Comparison of ENCODE assay signal across 12 mouse cellular contexts in the genomic region with DNA sequence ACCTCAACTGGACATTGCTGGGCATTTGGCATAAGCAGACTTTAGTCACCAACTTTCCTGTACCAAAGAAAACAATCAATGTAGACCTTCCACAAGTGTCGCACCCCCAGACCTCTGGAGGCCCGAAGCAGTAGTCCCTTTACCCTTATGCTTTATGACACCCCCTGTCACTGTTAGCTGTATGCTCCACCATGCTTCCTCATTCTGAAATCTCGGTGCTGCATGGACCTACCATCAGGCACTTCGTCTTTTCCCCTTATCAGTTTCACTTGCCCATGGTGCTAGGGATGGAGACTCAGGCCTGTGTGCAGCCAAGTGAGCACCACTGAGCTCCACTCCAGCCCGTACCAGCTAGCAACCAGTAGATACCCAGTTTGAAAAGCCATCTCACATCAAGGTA. TPM values are rescaled to one million over a fixed set of nuclear protein-coding genes. Genes with fewer than 3 reads are reported as not detected.
DNase-seq lines count a peak whose midpoint lies in the region; ATAC-seq lines count a peak whose summit lies in the region.
"Had no signal": no experiment of that assay in that cellular context is flagged by ENCODE, and none has a peak within 500 bp of the region (broad histone marks: within the 10 kb centered on the region; RNA-seq: fewer than 3 reads in every experiment).

No protein-coding gene starts in this region.

- no peak for DNase-seq in heart, postnatal 36 days
- DNase-seq in R1 (ENCODE audit: low read depth, low spot score) = peak; percentile 26
- no peak for DNase-seq in midbrain, embryonic 11.5 days (ENCODE audit: low spot score, missing footprints)
- no peak for DNase-seq in testis, postnatal 14 days (ENCODE audit: low spot score)
- DNase-seq in urinary bladder, postnatal 14 days (ENCODE audit: low spot score) = no peak
- DNase-seq in cerebellum, adult 9-10 months = no peak
- DNase-seq: cerebellum, postnatal 10 days; thymus, postnatal 36 days had no signal

- ATAC-seq in heart, embryonic 12.5 days (ENCODE audit: insufficient number of reproducible peaks, low FRiP score) = no peak
- ATAC-seq in hindbrain, embryonic 12.5 days (ENCODE audit: low FRiP score) = no peak
- ATAC-seq in midbrain, embryonic 11.5 days (ENCODE audit: low FRiP score) = no peak

- H3K9me3 ChIP-seq in heart, embryonic 12.5 days (replicated peaks) = no peaks in the 10 kb centered on the region
- no peaks in the 10 kb centered on the region for H3K9me3 ChIP-seq in hindbrain, embryonic 12.5 days (replicated peaks)
- no peaks in the 10 kb centered on the region for H3K9me3 ChIP-seq in midbrain, embryonic 11.5 days (ENCODE audit: control insufficient read depth, low read length)

- H3K27ac ChIP-seq in heart, embryonic 12.5 days (ENCODE audit: poor library complexity, severe bottlenecking) = no peak overlapping the region
- H3K27ac ChIP-seq in hindbrain, embryonic 12.5 days = 0 out of 2 replicates have a peak overlapping the region, but pooled peaks have one; percentile 0
- no peak overlapping the region for H3K27ac ChIP-seq in midbrain, embryonic 11.5 days (ENCODE audit: low read depth, low read length)

- H3K4me1 ChIP-seq in heart, embryonic 12.5 days (replicated peaks) = peaks cover 30% of the 10 kb centered on the region
- H3K4me1 ChIP-seq in hindbrain, embryonic 12.5 days = peaks cover 33% of the 10 kb centered on the region
- H3K4me1 ChIP-seq in midbrain, embryonic 11.5 days (ENCODE audit: control insufficient read depth, insufficient read depth, low read length) = peaks cover 16% of the 10 kb centered on the region

- H3K36me3 ChIP-seq in heart, embryonic 12.5 days = peaks cover 46% of the 10 kb centered on the region
- H3K36me3 ChIP-seq in hindbrain, embryonic 12.5 days = peaks cover 46% of the 10 kb centered on the region
- H3K36me3 ChIP-seq in midbrain, embryonic 11.5 days (ENCODE audit: control insufficient read depth, insufficient read depth, low read length) = peaks cover 27% of the 10 kb centered on the region

- peak overlapping the region; percentile 0; the same call in 1 of the 2 replicates for H3K9ac ChIP-seq in heart, embryonic 12.5 days
- peak overlapping the region; percentile 97; the same call in 1 of the 2 replicates for H3K9ac ChIP-seq in hindbrain, embryonic 12.5 days
- peak overlapping the region; percentile 96 for H3K9ac ChIP-seq in midbrain, embryonic 11.5 days (ENCODE audit: low read length)

- WGBS in heart, embryonic 12.5 days = 74% methylated on average over 5 of the region's 5 CpGs
- WGBS in hindbrain, embryonic 12.5 days = 89% methylated on average over 5 of the region's 5 CpGs
- 89% methylated on average over 5 of the region's 5 CpGs for WGBS in midbrain, embryonic 11.5 days

- H3K4me2 ChIP-seq in heart, embryonic 12.5 days = peak overlapping the region; percentile 77
- H3K4me2 ChIP-seq in hindbrain, embryonic 12.5 days (replicated peaks) = peak overlapping the region; percentile 85
- H3K4me2 ChIP-seq in midbrain, embryonic 11.5 days = peak overlapping the region; percentile 84; the same call in 1 of the 2 replicates

- H3K27me3 ChIP-seq in heart, embryonic 12.5 days (replicated peaks) = no peaks in the 10 kb centered on the region
- H3K27me3 ChIP-seq in hindbrain, embryonic 12.5 days = no peaks in the 10 kb centered on the region
- no peaks in the 10 kb centered on the region for H3K27me3 ChIP-seq in midbrain, embryonic 11.5 days (ENCODE audit: control insufficient read depth, insufficient read depth, low read length)

- peak overlapping the region; percentile 99 for H3K4me3 ChIP-seq in heart, embryonic 12.5 days
- peak overlapping the region; percentile 92; the same call in 1 of the 2 replicates for H3K4me3 ChIP-seq in hindbrain, embryonic 12.5 days
- H3K4me3 ChIP-seq in midbrain, embryonic 11.5 days (ENCODE audit: low read depth, low read length) = no peak overlapping the region; the same call in 1 of the 2 replicates

- intact Hi-C loops in heart, postnatal 36 days (cut with DNase I) = loop anchor here (5.0 kb wide), 1 partner anchor 191 kb away; a partner anchor contains a TSS

RNA-seq across cellular contexts. Expression of a gene that starts 9.8 kb away (rescaled TPM):
- polyA plus RNA-seq in heart, embryonic 12.5 days (2016; fragmentation: Nextera tagmentation; extraction: Ambion mirVana) = 16.4 and 17.3 TPM in 2 replicates
- total RNA-seq in heart, postnatal 36 days (2021) = 10 to 100 TPM; 26.4 to 28.3 TPM
- polyA plus RNA-seq in hindbrain, embryonic 12.5 days (2016; fragmentation: Nextera tagmentation; extraction: Ambion mirVana) = 70.1 and 73.7 TPM in 2 replicates
- polyA plus RNA-seq in midbrain, embryonic 11.5 days (2014; fragmentation: Nextera tagmentation; extraction: Ambion mirVana) = 42.9 and 47.4 TPM in 2 replicates
- total RNA-seq: neutrophil, adult 5-6 weeks had no signal

RNA-seq across cellular contexts. Expression of a gene that starts 33.0 kb away (rescaled TPM):
- polyA plus RNA-seq in heart, embryonic 12.5 days (2016; fragmentation: Nextera tagmentation; extraction: Ambion mirVana) = not detected in 2 replicates
- total RNA-seq in heart, postnatal 36 days (2021) = not detected
- not detected in 2 replicates for polyA plus RNA-seq in hindbrain, embryonic 12.5 days (2016; fragmentation: Nextera tagmentation; extraction: Ambion mirVana)
- polyA plus RNA-seq in midbrain, embryonic 11.5 days (2014; fragmentation: Nextera tagmentation; extraction: Ambion mirVana) = not detected in 2 replicates

RNA-seq across cellular contexts. Expression of a gene that starts 33.8 kb away (rescaled TPM):
- 18.4 and 23.2 TPM in 2 replicates for polyA plus RNA-seq in heart, embryonic 12.5 days (2016; fragmentation: Nextera tagmentation; extraction: Ambion mirVana)
- 10 to 100 TPM; 69.1 to 71.6 TPM for total RNA-seq in heart, postnatal 36 days (2021)
- polyA plus RNA-seq in hindbrain, embryonic 12.5 days (2016; fragmentation: Nextera tagmentation; extraction: Ambion mirVana) = 11.7 and 13.1 TPM in 2 replicates
- polyA plus RNA-seq in midbrain, embryonic 11.5 days (2014; fragmentation: Nextera tagmentation; extraction: Ambion mirVana) = 8.2 TPM in 2 replicates

RNA-seq across cellular contexts. Expression of a gene that starts 51.6 kb away (rescaled TPM):
- 0.28 TPM in 1 of 2 replicates, not detected in the other for polyA plus RNA-seq in heart, embryonic 12.5 days (2016; fragmentation: Nextera tagmentation; extraction: Ambion mirVana)
- total RNA-seq in heart, postnatal 36 days (2021) = not detected
- not detected in 2 replicates for polyA plus RNA-seq in hindbrain, embryonic 12.5 days (2016; fragmentation: Nextera tagmentation; extraction: Ambion mirVana)
- polyA plus RNA-seq in midbrain, embryonic 11.5 days (2014; fragmentation: Nextera tagmentation; extraction: Ambion mirVana) = not detected in 2 replicates
- total RNA-seq: neutrophil, adult 5-6 weeks had no signal
- polyA plus RNA-seq: large intestine, adult 2 months had no signal

RNA-seq across cellular contexts. Expression of a gene that starts 58.2 kb away (rescaled TPM):
- 139 and 146 TPM in 2 replicates for polyA plus RNA-seq in heart, embryonic 12.5 days (2016; fragmentation: Nextera tagmentation; extraction: Ambion mirVana)
- total RNA-seq in heart, postnatal 36 days (2021) = 100 to 1,000 TPM; 146 to 183 TPM
- polyA plus RNA-seq in hindbrain, embryonic 12.5 days (2016; fragmentation: Nextera tagmentation; extraction: Ambion mirVana) = 61.4 and 72.1 TPM in 2 replicates
- 52.6 and 58.3 TPM in 2 replicates for polyA plus RNA-seq in midbrain, embryonic 11.5 days (2014; fragmentation: Nextera tagmentation; extraction: Ambion mirVana)

Comparison
In these comparisons a context has a peak if more than half of its experiments do, and no peak if none do; other contexts are left out.
1. H3K9ac ChIP-seq: peak in every context shown above with its lines; median percentile 97 in hindbrain, embryonic 12.5 days; 96 in midbrain, embryonic 11.5 days; 0 in heart, embryonic 12.5 days.